Mouse (Mus musculus) thymus, postnatal 25 days (tissue): ENCODE results near the gene Dusp21.

Source experiments
- DNase-seq: peaks from one replicate; pipeline ENCODE4 v3.0.0; 2022

Gene Dusp21

GRCm38 (mm10) chrX:18145557-18145956, at the start of gene Dusp21:
Gene Dusp21, plus strand, starts transcription at chrX:18145857.
- no peak for DNase-seq

- no peak for DNase-seq
Measured at GRCm38 (mm10) chrX:18160734-18161442, 15.2 kb downstream of the Dusp21 start.

GRCm38 (mm10) chrX:18161796-18162191, 16.1 kb downstream of the Dusp21 start:
- DNase-seq = no peak

GRCm38 (mm10) chrX:18162192-18162857, 16.7 kb downstream of the Dusp21 start, which contains the start of gene Kdm6a:
Gene Kdm6a, plus strand, starts transcription at chrX:18162575.
- DNase-seq = peak; percentile 94

GRCm38 (mm10) chrX:18162861-18163731, 17.4 kb downstream of the Dusp21 start:
- DNase-seq = peak; percentile 44

- peak; percentile 26 for DNase-seq
Measured at GRCm38 (mm10) chrX:18163917-18164624, 18.4 kb downstream of the Dusp21 start.

GRCm38 (mm10) chrX:18165121-18165520, 19.5 kb downstream of the Dusp21 start:
- no peak for DNase-seq

- no peak for DNase-seq
Measured at GRCm38 (mm10) chrX:18166961-18167360, 21.3 kb downstream of the Dusp21 start.

GRCm38 (mm10) chrX:18168940-18169339, 23.3 kb downstream of the Dusp21 start:
- DNase-seq = no peak

- no peak for DNase-seq
Measured at GRCm38 (mm10) chrX:18174831-18175230, 29.2 kb downstream of the Dusp21 start.

- no peak for DNase-seq
Measured at GRCm38 (mm10) chrX:18177803-18178202, 32.1 kb downstream of the Dusp21 start.

GRCm38 (mm10) chrX:18179492-18179891, 33.8 kb downstream of the Dusp21 start:
- DNase-seq = no peak

GRCm38 (mm10) chrX:18187203-18187602, 41.5 kb downstream of the Dusp21 start:
- DNase-seq = no peak

- no peak for DNase-seq
Measured at GRCm38 (mm10) chrX:18188293-18188692, 42.6 kb downstream of the Dusp21 start.
